Mouse (Mus musculus): ENCODE measurements around the gene 1700017D01Rik.

DNA sequence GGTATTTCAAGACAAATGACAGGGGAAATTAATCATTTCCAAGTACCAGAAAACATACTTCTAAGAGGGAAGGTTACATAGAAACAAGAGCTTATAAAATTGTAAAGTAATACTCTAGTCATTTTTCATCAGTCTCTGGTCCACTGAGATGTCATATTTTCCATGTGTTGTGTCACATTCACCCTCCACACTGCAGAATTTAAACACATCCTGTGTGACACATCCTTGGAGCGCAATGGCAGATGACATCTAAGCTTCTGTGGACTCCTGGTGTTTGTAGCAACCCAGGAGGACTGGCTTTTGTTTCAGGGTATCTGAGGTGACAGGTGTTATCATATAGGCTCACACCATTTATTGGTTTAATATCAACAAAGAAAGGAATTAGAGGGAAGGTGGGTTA lies 974 bp downstream of the 1700017D01Rik start:
- TF ChIP-seq CTCF (IDR thresholded peaks at IDR 0.05) (no peak), EP300 (IDR thresholded peaks at IDR 0.05; ENCODE audit: insufficient read depth, low read depth, low read length) (no peak), POLR2A (IDR thresholded peaks at IDR 0.05; ENCODE audit: insufficient read depth, low read depth, low read length) (no peak)
